Mouse (Mus musculus): ENCODE data around the gene Dmxl2. TPM values are rescaled to one million over a fixed set of nuclear protein-coding genes. Genes with fewer than 3 reads are reported as not detected.

The Dmxl2 gene
- polyA plus RNA-seq (2016; fragmentation: Nextera tagmentation; extraction: Ambion mirVana) = 8.6 and 9.0 TPM in 2 replicates

GRCm38 (mm10) chr9:54501453-54502110 is at the start of gene Dmxl2:
Gene Dmxl2 (minus strand): TSS chr9:54501626.
- DNase-seq (ENCODE audit: low spot score) = peak; percentile 91
- Histone ChIP-seq H3K4me3 (peak within 1 kb of the TSS; percentile 71), H3K36me3 (no peaks in the 10 kb centered on the region), H3K27ac (replicated peaks) (peak within 1 kb of the TSS; percentile 89), H3K9me3 (replicated peaks) (no peaks in the 10 kb centered on the region), H3K27me3 (ENCODE audit: low read depth, poor library complexity, severe bottlenecking) (peaks cover 20% of the 10 kb centered on the region), H3K4me1 (peaks cover 31% of the 10 kb centered on the region)
- under 1% methylated on average over 87 of the region's 99 CpGs for WGBS

- H3K36me3 ChIP-seq = no peaks in the 10 kb centered on the region
- H3K4me1 ChIP-seq = no peaks in the 10 kb centered on the region
- H3K9me3 ChIP-seq (replicated peaks) = no peaks in the 10 kb centered on the region
- H3K27ac ChIP-seq (replicated peaks) = no peak overlapping the region
- H3K4me3 ChIP-seq = no peak overlapping the region
- 82% methylated on average over 6 of the region's 6 CpGs for WGBS
- no peak for DNase-seq (ENCODE audit: low spot score)
- no peaks in the 10 kb centered on the region for H3K27me3 ChIP-seq (ENCODE audit: low read depth, poor library complexity, severe bottlenecking)
Observed at GRCm38 (mm10) chr9:54549433-54549832, 48.0 kb upstream of the Dmxl2 start.

GRCm38 (mm10) chr9:54547536-54547935 is 46.1 kb upstream of the Dmxl2 start:
- Histone ChIP-seq H3K27me3 (ENCODE audit: low read depth, poor library complexity, severe bottlenecking) (no peaks in the 10 kb centered on the region), H3K4me3 (no peak overlapping the region), H3K4me1 (no peaks in the 10 kb centered on the region), H3K9me3 (replicated peaks) (no peaks in the 10 kb centered on the region), H3K36me3 (no peaks in the 10 kb centered on the region), H3K27ac (replicated peaks) (no peak overlapping the region)
- DNase-seq (ENCODE audit: low spot score) = peak; percentile 61
- WGBS = 20% methylated on average over 5 of the region's 5 CpGs

GRCm38 (mm10) chr9:54544954-54545315 is 43.5 kb upstream of the Dmxl2 start:
- H3K9me3 ChIP-seq (replicated peaks) = no peaks in the 10 kb centered on the region
- H3K4me3 ChIP-seq = no peak overlapping the region
- no peaks in the 10 kb centered on the region for H3K27me3 ChIP-seq (ENCODE audit: low read depth, poor library complexity, severe bottlenecking)
- 93% methylated on average over 4 of the region's 4 CpGs for WGBS
- no peak for DNase-seq (ENCODE audit: low spot score)
- H3K27ac ChIP-seq (replicated peaks) = no peak overlapping the region
- H3K4me1 ChIP-seq = no peaks in the 10 kb centered on the region
- no peaks in the 10 kb centered on the region for H3K36me3 ChIP-seq

- Histone ChIP-seq H3K4me1 (no peaks in the 10 kb centered on the region), H3K27me3 (ENCODE audit: low read depth, poor library complexity, severe bottlenecking) (no peaks in the 10 kb centered on the region), H3K27ac (replicated peaks) (no peak overlapping the region), H3K36me3 (no peaks in the 10 kb centered on the region), H3K4me3 (no peak overlapping the region), H3K9me3 (replicated peaks) (no peaks in the 10 kb centered on the region)
- WGBS = 87% methylated on average over 9 of the region's 9 CpGs
- DNase-seq (ENCODE audit: low spot score) = no peak
Observed at GRCm38 (mm10) chr9:54544212-54544953, 43.0 kb upstream of the Dmxl2 start.

GRCm38 (mm10) chr9:54540801-54541200 is 39.4 kb upstream of the Dmxl2 start:
- H3K27ac ChIP-seq (replicated peaks) = no peak overlapping the region
- H3K4me3 ChIP-seq = no peak overlapping the region
- WGBS = 80% methylated on average over 5 of the region's 5 CpGs
- H3K4me1 ChIP-seq = peaks cover 9% of the 10 kb centered on the region; the same call in 1 of the 2 replicates
- H3K36me3 ChIP-seq = no peaks in the 10 kb centered on the region
- no peaks in the 10 kb centered on the region for H3K27me3 ChIP-seq (ENCODE audit: low read depth, poor library complexity, severe bottlenecking)
- H3K9me3 ChIP-seq (replicated peaks) = no peaks in the 10 kb centered on the region
- DNase-seq (ENCODE audit: low spot score) = no peak

GRCm38 (mm10) chr9:54538684-54539083 is 37.3 kb upstream of the Dmxl2 start, which contains the start of gene Sh2d7:
Gene Sh2d7 (plus strand): TSS chr9:54538984.
- no peaks in the 10 kb centered on the region for H3K9me3 ChIP-seq (replicated peaks)
- no peaks in the 10 kb centered on the region for H3K27me3 ChIP-seq (ENCODE audit: low read depth, poor library complexity, severe bottlenecking)
- 92% methylated on average over 14 of the region's 14 CpGs for WGBS
- H3K27ac ChIP-seq (replicated peaks) = no peak within 1 kb of the TSS
- peaks cover 9% of the 10 kb centered on the region; the same call in 1 of the 2 replicates for H3K4me1 ChIP-seq
- DNase-seq (ENCODE audit: low spot score) = no peak
- no peaks in the 10 kb centered on the region for H3K36me3 ChIP-seq
- H3K4me3 ChIP-seq = no peak within 1 kb of the TSS

GRCm38 (mm10) chr9:54538244-54538643 is 36.8 kb upstream of the Dmxl2 start:
- Histone ChIP-seq H3K4me3 (no peak overlapping the region), H3K4me1 (peaks cover 9% of the 10 kb centered on the region; the same call in 1 of the 2 replicates), H3K9me3 (replicated peaks) (no peaks in the 10 kb centered on the region), H3K27me3 (ENCODE audit: low read depth, poor library complexity, severe bottlenecking) (no peaks in the 10 kb centered on the region), H3K27ac (replicated peaks) (no peak overlapping the region), H3K36me3 (no peaks in the 10 kb centered on the region)
- over 99% methylated on average over 3 of the region's 3 CpGs for whole genome bisulfite sequencing
- DNase-seq (ENCODE audit: low spot score) = no peak

GRCm38 (mm10) chr9:54537480-54537879 is 36.1 kb upstream of the Dmxl2 start:
- no peak overlapping the region for H3K27ac ChIP-seq (replicated peaks)
- peaks cover 9% of the 10 kb centered on the region; the same call in 1 of the 2 replicates for H3K4me1 ChIP-seq
- H3K4me3 ChIP-seq = no peak overlapping the region
- H3K27me3 ChIP-seq (ENCODE audit: low read depth, poor library complexity, severe bottlenecking) = no peaks in the 10 kb centered on the region
- DNase-seq (ENCODE audit: low spot score) = no peak
- WGBS = 87% methylated on average over 3 of the region's 3 CpGs
- no peaks in the 10 kb centered on the region for H3K9me3 ChIP-seq (replicated peaks)
- no peaks in the 10 kb centered on the region for H3K36me3 ChIP-seq

- no peaks in the 10 kb centered on the region for H3K9me3 ChIP-seq (replicated peaks)
- H3K4me3 ChIP-seq = no peak overlapping the region
- H3K36me3 ChIP-seq = no peaks in the 10 kb centered on the region
- H3K27ac ChIP-seq (replicated peaks) = no peak overlapping the region
- no peaks in the 10 kb centered on the region for H3K27me3 ChIP-seq (ENCODE audit: low read depth, poor library complexity, severe bottlenecking)
- DNase-seq (ENCODE audit: low spot score) = no peak
- 61% methylated on average over 4 of the region's 4 CpGs for WGBS
- peaks cover 9% of the 10 kb centered on the region; the same call in 1 of the 2 replicates for H3K4me1 ChIP-seq
Observed at GRCm38 (mm10) chr9:54537030-54537429, 35.6 kb upstream of the Dmxl2 start.

GRCm38 (mm10) chr9:54536236-54536635 is 34.8 kb upstream of the Dmxl2 start:
- no peak for DNase-seq (ENCODE audit: low spot score)
- H3K9me3 ChIP-seq (replicated peaks) = no peaks in the 10 kb centered on the region
- H3K4me3 ChIP-seq = no peak overlapping the region
- H3K27ac ChIP-seq (replicated peaks) = no peak overlapping the region
- no peaks in the 10 kb centered on the region for H3K36me3 ChIP-seq
- no peaks in the 10 kb centered on the region for H3K27me3 ChIP-seq (ENCODE audit: low read depth, poor library complexity, severe bottlenecking)
- 86% methylated on average over 7 of the region's 7 CpGs for WGBS
- peaks cover 9% of the 10 kb centered on the region; the same call in 1 of the 2 replicates for H3K4me1 ChIP-seq

- no peaks in the 10 kb centered on the region for H3K27me3 ChIP-seq (ENCODE audit: low read depth, poor library complexity, severe bottlenecking)
- no peak overlapping the region for H3K4me3 ChIP-seq
- no peak for DNase-seq (ENCODE audit: low spot score)
- peaks cover 9% of the 10 kb centered on the region; the same call in 1 of the 2 replicates for H3K4me1 ChIP-seq
- H3K36me3 ChIP-seq = no peaks in the 10 kb centered on the region
- no peak overlapping the region for H3K27ac ChIP-seq (replicated peaks)
- H3K9me3 ChIP-seq (replicated peaks) = no peaks in the 10 kb centered on the region
- WGBS = 79% methylated on average over 5 of the region's 5 CpGs
Observed at GRCm38 (mm10) chr9:54533975-54534374, 32.5 kb upstream of the Dmxl2 start.

- WGBS = 98% methylated on average over 2 of the region's 2 CpGs
- no peak for DNase-seq (ENCODE audit: low spot score)
- H3K27ac ChIP-seq (replicated peaks) = no peak overlapping the region
- H3K36me3 ChIP-seq = no peaks in the 10 kb centered on the region
- H3K4me3 ChIP-seq = no peak overlapping the region
- H3K4me1 ChIP-seq = peaks cover 9% of the 10 kb centered on the region; the same call in 1 of the 2 replicates
- H3K9me3 ChIP-seq (replicated peaks) = no peaks in the 10 kb centered on the region
- no peaks in the 10 kb centered on the region for H3K27me3 ChIP-seq (ENCODE audit: low read depth, poor library complexity, severe bottlenecking)
Observed at GRCm38 (mm10) chr9:54532926-54533325, 31.5 kb upstream of the Dmxl2 start.
